Mouse (Mus musculus) neural tube, embryonic 14.5 days (tissue): ENCODE results near the gene Camsap2. TPM values are rescaled to one million over a fixed set of nuclear protein-coding genes. Genes with fewer than 3 reads are reported as not detected.

Source experiments
- ATAC-seq: fragments of 200-750 bp; cut with Nextera tagmentation; 2 replicates; pipeline ENCODE4 v1.8.0; 2017; ENCODE audit warnings: low read depth, mild to moderate bottlenecking, moderate TSS enrichment, moderate library complexity
- H3K27ac ChIP-seq: fragments of 300-500 bp; sonication (generic); 2 replicates; pipeline ENCODE4 v1.5.1; 2014; ENCODE audit warnings: low read depth, mild to moderate bottlenecking, control low read depth, low read length, moderate library complexity, mixed read lengths
- H3K27me3 ChIP-seq: fragments of 300-500 bp; sonication (generic); 2 replicates; pipeline ENCODE4 v1.6.1; 2014; ENCODE audit warnings: low read length; ENCODE audit not compliant: control insufficient read depth, insufficient read depth
- H3K36me3 ChIP-seq: fragments of 300-500 bp; sonication (generic); 2 replicates; pipeline ENCODE4 v1.6.1; 2014; ENCODE audit warnings: low read length, mixed read lengths; ENCODE audit not compliant: control insufficient read depth, insufficient read depth
- H3K4me1 ChIP-seq: fragments of 300-500 bp; sonication (generic); 2 replicates; pipeline ENCODE4 v1.6.1; 2014; ENCODE audit warnings: low read length; ENCODE audit not compliant: control insufficient read depth, insufficient read depth
- H3K4me2 ChIP-seq: fragments of 300-500 bp; sonication (generic); 2 replicates; pipeline ENCODE4 v1.6.1; 2014; ENCODE audit warnings: mild to moderate bottlenecking, low read depth, low read length, control low read depth
- H3K4me3 ChIP-seq: fragments of 300-500 bp; sonication (generic); 2 replicates; pipeline ENCODE4 v1.5.1; 2014; ENCODE audit warnings: low read depth, low read length, control low read depth, mixed read lengths
- H3K9ac ChIP-seq: fragments of 300-500 bp; sonication (generic); replicated peaks from 2 replicates; pipeline ENCODE4 v1.6.1; 2014; ENCODE audit warnings: low read depth, mild to moderate bottlenecking, control low read depth, low read length, mixed read lengths
- H3K9me3 ChIP-seq: fragments of 300-500 bp; sonication (generic); 2 replicates; pipeline ENCODE4 v1.6.1; 2016; ENCODE audit warnings: low read length; ENCODE audit not compliant: control insufficient read depth
- WGBS: fragments of 180-500 bp; shearing (Covaris S2); extraction: QIAGEN DNeasy Blood & Tissue Kit; methylation state at CpG from one replicate; pipeline ENCODE4 v1.1.7; 2014; 5-methylcytosine and 5-hydroxymethylcytosine counted together
- polyA plus RNA-seq: library from polyadenylated mRNA; unstranded; fragments of >200 nt; fragmentation: Nextera tagmentation; extraction: Ambion mirVana; gene quantifications from 2 replicates; pipeline ENCODE4 v1.2.1, GENCODE M21; 2014

The Camsap2 gene
- polyA plus RNA-seq, 1 experiment from 2014 or later = 65.6 TPM

DNA sequence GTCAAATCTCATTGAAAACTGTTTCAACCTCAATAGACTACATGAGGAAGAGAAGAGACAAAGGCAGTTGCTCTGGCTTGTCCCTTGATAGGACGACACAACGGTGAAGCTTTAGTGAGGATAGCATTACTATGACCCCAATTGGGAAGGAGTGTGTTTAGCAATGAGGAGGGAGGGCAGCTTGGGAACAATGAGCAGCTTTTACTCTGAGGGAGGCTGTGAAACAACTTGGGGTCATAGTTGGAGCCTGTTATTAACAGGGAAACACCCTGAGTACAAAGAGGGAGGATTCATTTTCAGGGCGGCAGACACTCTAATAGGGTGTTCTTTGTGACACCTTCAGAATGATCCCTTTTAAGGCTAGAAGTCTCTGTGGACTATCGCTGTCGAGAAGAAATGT, 2.2 kb upstream of the Camsap2 start:
- Histone ChIP-seq H3K27me3 (no peaks in the 10 kb centered on the region), H3K4me2 (no peak overlapping the region), H3K4me1 (peaks cover 13% of the 10 kb centered on the region), H3K27ac (no peak overlapping the region), H3K4me3 (no peak overlapping the region), H3K36me3 (no peaks in the 10 kb centered on the region), H3K9me3 (no peaks in the 10 kb centered on the region), H3K9ac (no peak overlapping the region)
- ATAC-seq = no peak
- 23% methylated on average over 5 of the region's 5 CpGs for WGBS

DNA sequence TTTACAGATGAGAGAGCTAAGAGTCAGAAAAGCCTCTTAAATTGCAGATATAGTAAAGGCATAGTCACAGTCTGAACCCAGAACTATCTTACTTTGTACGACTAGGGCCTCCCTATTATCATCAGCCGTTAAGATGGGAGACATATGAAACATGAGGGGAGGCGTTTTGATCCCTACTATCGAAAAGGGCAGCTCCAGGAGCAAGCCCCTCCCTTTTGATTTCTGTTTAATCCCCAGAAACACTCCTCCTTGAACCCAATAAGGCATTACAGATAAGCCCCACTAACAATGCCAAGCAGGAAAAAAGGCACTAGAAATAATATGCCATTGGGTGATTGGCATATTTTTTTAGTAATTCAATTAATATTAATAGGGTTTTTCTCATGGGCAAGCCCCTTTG, 1.2 kb upstream of the Camsap2 start:
- ATAC-seq = no peak
- no peak overlapping the region for H3K4me2 ChIP-seq
- H3K9ac ChIP-seq = no peak overlapping the region
- H3K36me3 ChIP-seq = no peaks in the 10 kb centered on the region
- no peaks in the 10 kb centered on the region for H3K9me3 ChIP-seq
- WGBS = 79% methylated on average over 4 of the region's 4 CpGs
- no peaks in the 10 kb centered on the region for H3K27me3 ChIP-seq
- H3K4me3 ChIP-seq = no peak overlapping the region
- no peak overlapping the region for H3K27ac ChIP-seq
- peaks cover 23% of the 10 kb centered on the region for H3K4me1 ChIP-seq

DNA sequence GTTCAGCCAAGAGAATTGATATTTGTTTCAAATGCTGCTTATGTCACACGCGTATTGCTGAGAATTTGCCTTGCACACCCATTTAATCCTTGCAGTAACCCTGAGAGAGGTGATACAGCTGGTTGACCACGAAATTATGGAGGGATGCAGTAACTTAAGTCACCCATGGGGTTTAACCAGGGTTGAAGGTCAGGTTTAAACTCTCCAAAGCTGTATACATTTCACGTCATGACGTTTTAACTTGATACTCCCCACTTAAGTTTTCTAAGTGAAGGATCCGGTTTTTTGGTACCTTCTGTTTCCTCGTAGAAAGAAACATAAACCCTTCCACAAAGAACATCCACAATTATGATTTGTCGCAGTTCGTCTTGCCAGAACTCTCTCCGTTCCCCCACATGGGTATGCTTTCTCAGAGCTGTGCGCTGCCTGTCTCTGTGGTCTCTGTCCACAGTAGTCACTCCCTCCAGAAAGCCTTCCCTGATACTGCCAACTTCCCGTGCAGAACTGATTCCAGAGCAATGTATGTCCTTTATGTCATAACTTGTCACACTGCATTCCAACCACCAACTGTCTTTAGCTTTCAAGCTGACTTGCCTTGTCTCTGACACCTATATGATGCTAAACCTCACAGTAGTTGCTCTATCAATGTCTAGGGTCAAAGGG, 600 bp upstream of the Camsap2 start:
- peak; percentile 20; the same call in 1 of the 2 replicates for ATAC-seq

DNA sequence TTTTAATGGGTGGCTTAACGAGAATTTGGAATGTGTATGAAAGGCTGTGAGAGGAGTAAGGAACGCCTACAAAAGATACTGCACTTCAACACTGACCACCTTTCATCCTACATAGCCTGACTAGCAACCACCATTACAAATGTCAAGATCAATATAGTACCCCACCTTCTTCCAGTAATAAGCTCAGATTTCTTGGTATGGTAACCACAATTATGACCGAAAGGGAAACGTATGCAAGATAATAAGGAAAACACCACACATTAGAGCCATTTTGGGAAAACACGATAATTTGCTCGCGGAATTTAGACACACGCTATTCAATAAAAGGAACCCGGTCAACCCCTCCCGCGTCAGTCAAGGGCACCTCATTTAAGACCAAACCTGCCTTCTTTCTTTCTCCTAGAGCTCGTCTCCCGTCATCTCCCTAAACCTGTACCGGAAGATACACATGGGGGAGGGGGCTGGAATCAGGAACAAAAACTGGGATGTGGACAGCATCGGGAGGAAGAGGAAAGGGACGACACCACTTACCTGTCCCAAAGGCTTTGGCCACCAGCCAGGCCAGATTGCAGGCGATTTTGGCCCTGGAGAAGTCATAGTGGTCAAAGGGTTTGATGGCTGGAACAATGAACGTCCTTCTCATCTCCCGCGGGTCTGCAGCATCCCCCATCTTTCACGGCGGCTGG, 993 bp downstream of the Camsap2 start:
- WGBS = under 1% methylated on average over 22 of the region's 22 CpGs
- ATAC-seq = peak; percentile 25; the same call in 1 of the 2 replicates
- H3K4me2 ChIP-seq = peak overlapping the region; percentile 60

More for the DNA sequence above, 600 bp upstream of the Camsap2 start:
- H3K27me3 ChIP-seq = no peaks in the 10 kb centered on the region
- WGBS = 8% methylated on average over 12 of the region's 12 CpGs
- no peaks in the 10 kb centered on the region for H3K9me3 ChIP-seq
- no peaks in the 10 kb centered on the region for H3K36me3 ChIP-seq
- peak overlapping the region; percentile 95 for H3K27ac ChIP-seq
- peak overlapping the region; percentile 60 for H3K4me2 ChIP-seq
- H3K4me3 ChIP-seq = peak overlapping the region; percentile 98
- H3K9ac ChIP-seq = peak overlapping the region; percentile 99
- peaks cover 27% of the 10 kb centered on the region for H3K4me1 ChIP-seq

DNA sequence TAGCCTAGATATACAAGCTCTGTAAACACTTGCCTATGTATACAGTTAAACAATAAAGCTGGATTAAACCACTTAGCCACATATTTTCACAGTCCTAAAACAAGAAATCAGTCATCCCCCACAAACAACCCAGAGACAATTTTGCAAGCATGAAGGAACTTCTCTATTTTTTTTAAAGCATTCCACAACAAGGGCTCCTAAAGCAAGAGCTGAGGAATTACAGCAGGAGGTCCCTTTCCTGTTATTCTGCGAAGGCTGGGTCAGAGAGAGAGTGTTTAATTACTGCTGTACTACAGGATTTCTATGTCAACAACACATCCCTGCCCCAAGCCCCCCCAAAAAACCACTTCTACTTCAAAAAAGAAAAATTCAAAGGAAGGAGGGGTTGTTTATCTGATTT, 1.6 kb downstream of the Camsap2 start:
- WGBS = 0% methylated on average over 1 of the region's 1 CpGs
- H3K9ac ChIP-seq = peak overlapping the region; percentile 99
- no peaks in the 10 kb centered on the region for H3K36me3 ChIP-seq
- H3K27ac ChIP-seq = 0 out of 2 replicates have a peak overlapping the region, but pooled peaks have one; percentile 28
- no peaks in the 10 kb centered on the region for H3K9me3 ChIP-seq
- no peaks in the 10 kb centered on the region for H3K27me3 ChIP-seq
- H3K4me2 ChIP-seq = peak overlapping the region; percentile 60
- peaks cover 28% of the 10 kb centered on the region for H3K4me1 ChIP-seq
- peak overlapping the region; percentile 98 for H3K4me3 ChIP-seq
- no peak for ATAC-seq

More for the DNA sequence above, 993 bp downstream of the Camsap2 start:
- H3K27ac ChIP-seq = peak overlapping the region; percentile 95
- peaks cover 28% of the 10 kb centered on the region for H3K4me1 ChIP-seq
- H3K4me3 ChIP-seq = peak overlapping the region; percentile 98
- no peaks in the 10 kb centered on the region for H3K27me3 ChIP-seq
- H3K9me3 ChIP-seq = no peaks in the 10 kb centered on the region
- no peaks in the 10 kb centered on the region for H3K36me3 ChIP-seq
- peak overlapping the region; percentile 99 for H3K9ac ChIP-seq

DNA sequence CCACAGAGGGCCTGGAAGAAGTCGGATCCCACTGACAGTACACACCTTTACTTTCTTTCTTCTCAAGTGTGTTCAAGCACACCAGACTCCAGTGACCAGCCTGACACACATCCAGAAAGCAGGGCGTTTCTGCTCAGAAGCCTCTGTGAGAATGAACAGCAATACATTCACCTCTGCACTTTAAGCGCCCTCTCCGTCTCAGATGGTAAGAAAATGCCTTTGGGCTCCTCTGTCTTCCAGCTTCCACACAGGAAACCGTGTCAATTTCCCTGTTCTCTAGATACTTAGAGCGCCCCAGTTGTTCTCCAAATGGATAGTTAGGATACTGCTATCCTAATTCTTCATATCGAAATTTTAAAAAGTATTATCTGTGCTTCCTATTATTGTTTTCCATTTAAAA, 2.2 kb downstream of the Camsap2 start:
- Histone ChIP-seq H3K4me3 (peak overlapping the region; percentile 98), H3K4me2 (peak overlapping the region; percentile 60), H3K27me3 (no peaks in the 10 kb centered on the region), H3K27ac (no peak overlapping the region), H3K9me3 (no peaks in the 10 kb centered on the region), H3K36me3 (no peaks in the 10 kb centered on the region), H3K9ac (peak overlapping the region; percentile 17; the same call in 1 of the 2 replicates), H3K4me1 (peaks cover 28% of the 10 kb centered on the region)
- ATAC-seq = no peak
- WGBS = 20% methylated on average over 7 of the region's 7 CpGs

DNA sequence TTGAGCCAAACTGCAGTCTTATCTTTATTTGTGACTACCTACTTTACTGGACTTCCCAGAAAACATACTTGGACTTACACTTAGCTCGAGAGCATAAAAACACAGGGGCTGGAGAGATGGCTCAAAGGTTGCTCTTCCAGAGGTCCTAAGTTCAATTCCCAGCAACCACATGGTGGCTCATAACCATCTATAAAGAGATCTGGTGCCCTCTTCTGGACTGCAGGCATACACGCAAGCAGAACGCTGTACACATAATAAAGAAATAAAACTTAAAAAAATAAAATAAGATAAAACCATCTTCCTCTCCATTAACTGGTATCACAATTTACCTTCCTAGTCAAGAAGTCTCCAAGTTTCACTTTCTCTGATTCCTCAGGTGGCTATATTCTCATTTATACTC, 5.4 kb downstream of the Camsap2 start:
- Histone ChIP-seq H3K4me2 (no peak overlapping the region), H3K27ac (no peak overlapping the region), H3K27me3 (no peaks in the 10 kb centered on the region), H3K4me3 (no peak overlapping the region), H3K9ac (no peak overlapping the region), H3K4me1 (peaks cover 25% of the 10 kb centered on the region), H3K9me3 (no peaks in the 10 kb centered on the region), H3K36me3 (no peaks in the 10 kb centered on the region)
- WGBS = 94% methylated on average over 3 of the region's 3 CpGs
- no peak for ATAC-seq

DNA sequence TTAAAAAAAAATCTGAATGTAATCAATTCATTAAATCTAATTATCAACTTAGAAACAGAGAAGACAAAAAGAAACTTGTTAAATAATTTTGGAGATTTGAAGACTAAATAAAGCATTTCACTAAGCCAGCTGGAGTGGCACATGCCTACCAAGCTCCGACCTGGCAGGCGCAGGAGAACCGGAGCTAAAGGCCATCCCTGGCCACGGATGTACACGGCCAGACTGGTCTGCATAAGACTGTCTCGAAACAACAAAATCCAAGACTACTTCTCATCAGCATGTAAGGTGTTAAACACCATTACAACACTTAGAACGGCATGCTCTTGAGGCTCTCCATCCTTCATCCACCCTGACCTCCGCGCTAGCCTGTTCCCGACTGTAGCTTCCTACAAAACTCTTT, 11.2 kb downstream of the Camsap2 start:
- Histone ChIP-seq H3K4me1 (peaks cover 11% of the 10 kb centered on the region; the same call in 1 of the 2 replicates), H3K9ac (no peak overlapping the region), H3K36me3 (no peaks in the 10 kb centered on the region), H3K4me3 (no peak overlapping the region), H3K9me3 (no peaks in the 10 kb centered on the region), H3K27ac (no peak overlapping the region), H3K27me3 (no peaks in the 10 kb centered on the region), H3K4me2 (no peak overlapping the region)
- 88% methylated on average over 10 of the region's 10 CpGs for WGBS
- ATAC-seq = peak; percentile 6; the same call in 1 of the 2 replicates

DNA sequence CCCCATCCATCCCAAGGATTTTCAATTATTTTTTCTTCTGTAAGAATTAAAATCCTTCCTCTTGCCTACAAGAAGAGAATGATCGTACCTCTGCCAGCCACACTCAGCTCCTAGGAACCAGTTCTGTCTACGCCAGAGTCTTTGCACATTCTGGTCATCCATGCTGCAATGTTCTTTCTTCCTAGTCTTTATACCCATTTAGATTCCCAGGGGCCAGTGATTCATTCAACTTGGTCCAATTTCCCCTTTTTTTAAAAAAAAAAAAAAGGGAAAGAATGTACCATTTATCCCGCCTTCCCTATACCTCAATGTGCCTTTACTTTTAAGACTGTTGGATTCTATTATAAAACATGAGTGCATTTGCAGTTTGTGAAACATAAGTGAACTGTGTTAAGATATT, 12.4 kb downstream of the Camsap2 start:
- Histone ChIP-seq H3K27ac (no peak overlapping the region), H3K9me3 (no peaks in the 10 kb centered on the region), H3K4me2 (no peak overlapping the region), H3K4me1 (peaks cover 11% of the 10 kb centered on the region; the same call in 1 of the 2 replicates), H3K27me3 (no peaks in the 10 kb centered on the region), H3K4me3 (no peak overlapping the region), H3K9ac (no peak overlapping the region), H3K36me3 (no peaks in the 10 kb centered on the region)
- ATAC-seq = no peak
- WGBS = 83% methylated on average over 3 of the region's 3 CpGs
